Mouse (Mus musculus): ENCODE results near the gene Rpl9-ps6. TPM values are rescaled to one million over a fixed set of nuclear protein-coding genes. Genes with fewer than 3 reads are reported as not detected.

Gene Rpl9-ps6
- polyA plus RNA-seq, 1 experiment from 2014 or later = 106 TPM

DNA sequence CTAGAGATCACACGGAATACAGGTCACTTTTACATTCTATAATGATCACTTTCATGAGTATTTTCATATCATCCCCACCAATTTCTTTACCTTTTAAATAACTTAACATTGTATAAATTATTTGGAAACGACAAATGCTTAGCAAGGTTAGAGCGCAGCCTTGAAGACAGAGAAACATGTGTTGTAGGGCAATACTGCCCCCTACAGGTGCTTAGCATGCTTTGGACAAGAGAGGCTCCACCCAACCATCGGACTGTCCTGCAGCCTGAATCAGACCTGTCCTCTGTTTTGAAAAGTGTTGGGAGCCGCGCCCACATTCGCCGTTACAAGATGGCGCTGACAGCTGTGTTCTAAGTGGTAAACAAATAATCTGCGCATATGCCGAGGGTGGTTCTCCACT, 24.8 kb downstream of the Rpl9-ps6 start:
- whole genome bisulfite sequencing = 96% methylated on average over 11 of the region's 11 CpGs
- Histone ChIP-seq H3K9me3 (no peaks in the 10 kb centered on the region), H3K9ac (no peak overlapping the region), H3K4me2 (no peak overlapping the region), H3K27ac (no peak overlapping the region), H3K4me3 (no peak overlapping the region), H3K27me3 (no peaks in the 10 kb centered on the region), H3K4me1 (no peaks in the 10 kb centered on the region), H3K36me3 (no peaks in the 10 kb centered on the region)
- no peak for ATAC-seq (ENCODE audit: borderline replicate concordance, extremely low read depth, low FRiP score, low TSS enrichment)

DNA sequence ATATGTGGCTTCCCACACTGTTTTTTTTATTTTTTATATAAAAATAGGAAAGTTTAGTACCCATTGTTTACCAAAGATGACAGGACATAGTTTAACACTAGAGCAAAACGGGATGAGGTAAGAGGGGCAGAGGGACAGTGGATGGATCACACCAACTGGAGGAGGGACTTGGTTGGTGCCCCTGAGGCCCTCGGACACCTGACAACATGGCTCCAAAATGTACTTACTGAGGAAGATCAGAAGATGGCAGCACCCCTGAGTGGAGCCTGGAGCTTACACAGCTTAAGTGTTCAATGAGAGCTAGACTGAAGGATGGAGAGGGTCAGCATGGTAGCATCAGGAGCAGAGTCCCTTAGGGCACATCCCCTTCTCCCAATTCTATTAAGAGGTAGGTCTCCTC, 27.0 kb downstream of the Rpl9-ps6 start:
- no peak overlapping the region for H3K4me2 ChIP-seq
- H3K4me1 ChIP-seq = no peaks in the 10 kb centered on the region
- H3K36me3 ChIP-seq = no peaks in the 10 kb centered on the region
- H3K27me3 ChIP-seq = no peaks in the 10 kb centered on the region
- ATAC-seq (ENCODE audit: borderline replicate concordance, extremely low read depth, low FRiP score, low TSS enrichment) = no peak
- H3K9ac ChIP-seq = no peak overlapping the region
- WGBS = 67% methylated on average over 2 of the region's 2 CpGs
- H3K9me3 ChIP-seq = no peaks in the 10 kb centered on the region
- no peak overlapping the region for H3K27ac ChIP-seq
- no peak overlapping the region for H3K4me3 ChIP-seq

DNA sequence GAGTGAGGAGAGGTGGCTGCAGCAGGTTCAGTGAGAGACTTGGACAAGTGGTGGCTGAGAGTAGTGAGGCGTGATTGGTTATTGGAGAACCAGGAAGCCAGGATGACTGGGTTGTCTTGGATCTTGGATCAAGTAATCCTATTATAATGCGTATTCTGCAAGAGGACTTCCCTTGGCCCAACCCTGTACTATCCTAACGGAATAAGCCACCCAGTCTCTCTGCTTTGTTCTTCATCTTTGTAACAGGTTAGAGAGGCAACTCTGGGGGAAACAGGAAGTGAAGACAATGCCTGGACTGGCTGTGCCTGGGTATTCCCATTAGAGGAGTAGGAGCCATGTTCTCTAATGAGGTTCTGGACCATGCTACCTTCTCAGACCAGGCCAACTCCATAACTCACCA, 40.5 kb downstream of the Rpl9-ps6 start:
- Histone ChIP-seq H3K4me3 (no peak overlapping the region), H3K4me1 (no peaks in the 10 kb centered on the region), H3K4me2 (no peak overlapping the region), H3K27me3 (no peaks in the 10 kb centered on the region), H3K9me3 (no peaks in the 10 kb centered on the region), H3K36me3 (no peaks in the 10 kb centered on the region), H3K27ac (no peak overlapping the region), H3K9ac (no peak overlapping the region)
- 76% methylated on average over 3 of the region's 3 CpGs for WGBS
- ATAC-seq (ENCODE audit: borderline replicate concordance, extremely low read depth, low FRiP score, low TSS enrichment) = no peak

DNA sequence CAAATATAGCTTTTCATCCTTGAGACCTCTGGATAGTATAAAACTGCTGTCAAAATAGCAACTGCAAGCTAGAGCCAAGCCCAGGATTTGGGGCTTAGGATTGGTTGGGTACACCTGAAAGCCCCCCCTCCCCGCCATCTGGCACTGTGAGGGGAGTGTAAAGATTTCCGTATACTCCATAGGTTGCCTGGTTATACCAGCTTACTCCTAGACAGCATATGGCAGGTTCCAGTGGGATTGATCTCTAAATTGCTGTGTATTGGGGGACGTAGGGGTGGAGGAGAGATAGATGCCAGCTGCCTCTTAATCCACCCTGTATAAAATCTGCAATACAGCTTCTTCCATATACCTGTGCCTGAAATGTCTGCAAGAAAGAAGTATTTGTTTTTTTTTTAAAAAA, 41.7 kb downstream of the Rpl9-ps6 start:
- Histone ChIP-seq H3K27ac (no peak overlapping the region), H3K9ac (no peak overlapping the region), H3K9me3 (no peaks in the 10 kb centered on the region), H3K4me3 (no peak overlapping the region), H3K36me3 (no peaks in the 10 kb centered on the region), H3K4me1 (no peaks in the 10 kb centered on the region), H3K4me2 (no peak overlapping the region), H3K27me3 (no peaks in the 10 kb centered on the region)
- ATAC-seq (ENCODE audit: borderline replicate concordance, extremely low read depth, low FRiP score, low TSS enrichment) = no peak
- WGBS = 84% methylated on average over 3 of the region's 3 CpGs

DNA sequence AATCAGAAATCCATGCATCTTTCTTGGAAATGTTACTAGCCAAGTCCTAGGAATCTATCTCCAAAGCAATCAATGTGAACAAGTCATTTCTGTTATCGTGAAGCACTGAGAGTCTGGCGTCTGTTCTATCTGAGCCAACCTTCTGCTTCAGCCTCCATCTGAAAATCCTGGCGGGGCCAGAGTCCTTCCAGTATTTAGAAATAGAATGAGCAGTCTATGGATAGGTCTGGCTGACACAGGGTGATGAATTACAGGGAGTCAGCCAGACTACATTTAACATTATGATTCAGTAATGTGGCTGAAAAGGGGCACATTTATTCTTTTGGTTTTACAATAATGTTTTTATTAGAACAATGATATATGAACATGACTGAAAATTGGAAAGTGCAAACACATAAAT, 47.3 kb downstream of the Rpl9-ps6 start:
- H3K4me1 ChIP-seq = no peaks in the 10 kb centered on the region
- WGBS = 57% methylated on average over 3 of the region's 3 CpGs
- no peak for ATAC-seq (ENCODE audit: borderline replicate concordance, extremely low read depth, low FRiP score, low TSS enrichment)

DNA sequence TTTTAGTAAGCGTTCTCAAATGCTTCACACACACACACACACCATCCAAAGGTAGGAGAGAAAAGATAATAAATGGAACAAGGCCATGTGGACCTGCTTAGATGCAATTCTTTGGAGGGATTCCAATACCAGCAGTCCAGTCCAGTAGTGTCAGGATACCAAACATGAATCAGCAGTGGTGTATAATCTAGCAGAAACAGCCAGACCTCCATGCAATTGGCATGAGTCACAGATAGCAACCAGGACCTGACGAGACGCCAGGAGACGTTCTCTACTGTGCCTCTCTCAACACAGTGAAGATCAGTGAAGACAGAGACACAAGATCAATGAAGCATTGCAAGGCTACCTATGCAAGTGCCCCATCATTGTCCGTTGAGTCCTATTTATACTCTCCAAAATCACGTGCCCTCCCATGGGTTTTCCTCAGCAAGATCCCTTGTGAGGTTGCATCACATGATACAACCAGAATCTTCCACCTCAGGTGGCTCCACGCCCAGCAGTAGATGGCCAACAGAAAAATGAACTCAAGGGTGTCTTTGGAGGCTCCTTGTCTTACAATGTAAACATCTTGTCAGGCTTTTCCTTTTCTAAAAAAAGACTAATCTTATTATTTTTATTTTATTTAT, 49.6 kb downstream of the Rpl9-ps6 start:
- Histone ChIP-seq H3K9me3 (no peaks in the 10 kb centered on the region), H3K4me1 (no peaks in the 10 kb centered on the region), H3K9ac (no peak overlapping the region), H3K4me3 (no peak overlapping the region), H3K27ac (no peak overlapping the region), H3K27me3 (no peaks in the 10 kb centered on the region), H3K36me3 (no peaks in the 10 kb centered on the region), H3K4me2 (no peak overlapping the region)
- no peak for ATAC-seq (ENCODE audit: borderline replicate concordance, extremely low read depth, low FRiP score, low TSS enrichment)
- WGBS = 78% methylated on average over 7 of the region's 7 CpGs

More for the DNA sequence above, 47.3 kb downstream of the Rpl9-ps6 start:
- H3K36me3 ChIP-seq = no peaks in the 10 kb centered on the region
- H3K9me3 ChIP-seq = no peaks in the 10 kb centered on the region
- H3K9ac ChIP-seq = no peak overlapping the region
- H3K27me3 ChIP-seq = no peaks in the 10 kb centered on the region
- no peak overlapping the region for H3K4me2 ChIP-seq
- H3K27ac ChIP-seq = no peak overlapping the region
- H3K4me3 ChIP-seq = no peak overlapping the region

Other genes starting within 250 kb of the Rpl9-ps6 start
- 50.4 and 54.7 TPM in 2 replicates for gene Sgms1, start 76.9 kb downstream of the Rpl9-ps6 start, polyA plus RNA-seq (2015; fragmentation: Nextera tagmentation; extraction: Ambion mirVana)
- gene Minpp1, start 19.2 kb upstream of the Rpl9-ps6 start, polyA plus RNA-seq (2015; fragmentation: Nextera tagmentation; extraction: Ambion mirVana) = 60.1 and 62.9 TPM in 2 replicates
- 3.2 and 3.4 TPM in 2 replicates for gene Papss2, start 129.2 kb upstream of the Rpl9-ps6 start, polyA plus RNA-seq (2015; fragmentation: Nextera tagmentation; extraction: Ambion mirVana)